ENCODE assay signal across 9 mouse cellular contexts in the genomic region with DNA sequence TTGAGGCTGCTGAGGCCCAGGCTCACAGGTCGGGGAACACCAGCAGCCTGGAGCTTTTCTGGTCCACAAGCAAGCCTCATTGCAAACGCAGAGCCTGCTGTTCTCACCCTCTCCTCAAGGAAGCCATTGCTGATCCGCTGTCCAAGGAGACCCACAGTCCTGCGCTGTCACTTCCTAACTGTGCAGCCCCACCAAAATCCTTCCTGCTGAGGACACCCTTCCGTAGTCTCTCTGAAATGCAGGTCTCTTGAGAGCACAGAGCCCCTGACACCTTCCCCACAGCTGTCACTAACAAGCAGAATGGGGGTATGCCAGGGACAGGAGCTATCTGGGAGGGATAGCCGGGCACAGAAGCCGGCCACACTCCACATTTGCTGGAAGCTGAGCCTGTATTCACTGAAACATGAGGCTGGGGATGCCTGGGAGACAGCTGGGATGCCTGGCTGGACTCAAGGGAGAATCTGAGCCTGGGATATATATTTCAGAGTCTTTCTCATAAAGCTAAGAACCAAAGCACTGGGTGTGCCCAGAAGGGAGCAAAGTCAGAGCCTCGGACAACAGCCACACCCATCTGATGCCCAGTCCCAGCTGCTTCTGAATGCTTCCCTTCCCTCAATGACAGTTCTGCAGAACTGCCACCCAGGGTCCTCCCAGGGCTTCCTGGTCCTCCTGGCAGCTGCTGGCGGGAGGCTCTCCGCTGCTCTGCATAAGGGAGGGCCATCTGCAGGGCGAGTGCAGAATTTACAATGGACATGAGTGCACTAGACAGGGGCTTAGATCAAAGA.
DNase-seq lines count a peak whose midpoint lies in the region; ATAC-seq and TF ChIP-seq lines count a peak whose summit lies in the region.
"Had no signal": no experiment of that assay in that cellular context is flagged by ENCODE, and none has a peak within 500 bp of the region (broad histone marks: within the 10 kb centered on the region; RNA-seq: fewer than 3 reads in every experiment).

No protein-coding gene starts in this region.

- peak; percentile 67 for ATAC-seq in hindbrain, embryonic 11.5 days (ENCODE audit: low FRiP score)
- peak; percentile 79 for ATAC-seq in limb, embryonic 14.5 days (ENCODE audit: low FRiP score, low read depth)
- ATAC-seq in neural tube, embryonic 14.5 days (ENCODE audit: low read depth): peak; percentile 53; the same call in 1 of the 2 replicates
- ATAC-seq: Patski had no signal

- peaks cover 3% of the 10 kb centered on the region; the same call in 1 of the 2 replicates for H3K4me1 ChIP-seq in hindbrain, embryonic 11.5 days (replicated peaks; ENCODE audit: control insufficient read depth, insufficient read depth, low read length)
- peaks cover 34% of the 10 kb centered on the region for H3K4me1 ChIP-seq in limb, embryonic 14.5 days (ENCODE audit: control insufficient read depth, insufficient read depth, low read length)
- peaks cover 9% of the 10 kb centered on the region; the same call in 1 of the 2 replicates for H3K4me1 ChIP-seq in neural tube, embryonic 14.5 days (ENCODE audit: control insufficient read depth, insufficient read depth, low read length)

- DNase-seq in left cerebral cortex, postnatal 4 days: peak; percentile 59
- DNase-seq in left cerebral cortex, postnatal 25 days (ENCODE audit: low spot score in 2 of 2): no peak
- peak; percentile 33 for DNase-seq in embryo, embryonic 9.5 days (ENCODE audit: extremely low spot score)
- DNase-seq in hindbrain, embryonic 11.5 days (ENCODE audit: low spot score): peak; percentile 52
- peak; percentile 49 for DNase-seq in limb, embryonic 14.5 days (ENCODE audit: low spot score)
- DNase-seq in layer of hippocampus, postnatal 36 days: no peak
- no peak for DNase-seq in thymus, postnatal 36 days

- no peak overlapping the region for H3K9ac ChIP-seq in hindbrain, embryonic 11.5 days (ENCODE audit: low read depth, low read length)
- no peak overlapping the region for H3K9ac ChIP-seq in limb, embryonic 14.5 days (ENCODE audit: low read depth, low read length, severe bottlenecking)
- no peak overlapping the region for H3K9ac ChIP-seq in neural tube, embryonic 14.5 days (replicated peaks; ENCODE audit: low read depth, low read length)

- no peak overlapping the region; the same call in 1 of the 2 replicates for H3K27ac ChIP-seq in hindbrain, embryonic 11.5 days (ENCODE audit: low read depth, low read length)
- H3K27ac ChIP-seq in limb, embryonic 14.5 days (replicated peaks; ENCODE audit: low read depth, low read length): peak overlapping the region; percentile 61; the same call in 1 of the 2 replicates
- H3K27ac ChIP-seq in neural tube, embryonic 14.5 days (ENCODE audit: low read depth, low read length): no peak overlapping the region; the same call in 1 of the 2 replicates

- no peak overlapping the region for H3K4me3 ChIP-seq in hindbrain, embryonic 11.5 days (ENCODE audit: low read depth, low read length)
- no peak overlapping the region for H3K4me3 ChIP-seq in limb, embryonic 14.5 days (replicated peaks; ENCODE audit: low read length)
- H3K4me3 ChIP-seq in neural tube, embryonic 14.5 days (ENCODE audit: low read depth, low read length): no peak overlapping the region

- WGBS in hindbrain, embryonic 11.5 days: 45% methylated on average over 11 of the region's 11 CpGs
- 37% methylated on average over 11 of the region's 11 CpGs for WGBS in limb, embryonic 14.5 days
- WGBS in neural tube, embryonic 14.5 days: 39% methylated on average over 11 of the region's 11 CpGs

- H3K27me3 ChIP-seq in hindbrain, embryonic 11.5 days (ENCODE audit: control insufficient read depth, insufficient read depth, low read length): no peaks in the 10 kb centered on the region
- H3K27me3 ChIP-seq in limb, embryonic 14.5 days (ENCODE audit: control insufficient read depth, insufficient read depth, low read length): no peaks in the 10 kb centered on the region
- H3K27me3 ChIP-seq in neural tube, embryonic 14.5 days (ENCODE audit: control insufficient read depth, insufficient read depth, low read length): no peaks in the 10 kb centered on the region
- H3K27me3 ChIP-seq: Patski had no signal

- H3K4me2 ChIP-seq in hindbrain, embryonic 11.5 days (replicated peaks; ENCODE audit: low read depth, low read length): no peak overlapping the region
- no peak overlapping the region for H3K4me2 ChIP-seq in limb, embryonic 14.5 days (replicated peaks; ENCODE audit: low read depth, low read length, severe bottlenecking)
- no peak overlapping the region for H3K4me2 ChIP-seq in neural tube, embryonic 14.5 days (ENCODE audit: low read depth, low read length)

- no peaks in the 10 kb centered on the region for H3K36me3 ChIP-seq in hindbrain, embryonic 11.5 days (ENCODE audit: control insufficient read depth, insufficient read depth, low read length)
- no peaks in the 10 kb centered on the region for H3K36me3 ChIP-seq in limb, embryonic 14.5 days (ENCODE audit: control insufficient read depth, insufficient read depth, low read length)
- no peaks in the 10 kb centered on the region for H3K36me3 ChIP-seq in neural tube, embryonic 14.5 days (ENCODE audit: control insufficient read depth, insufficient read depth, low read length)

- TF ChIP-seq POLR2A in limb, embryonic 14.5 days (IDR thresholded peaks at IDR 0.05; ENCODE audit: borderline replicate concordance, extremely low read depth, insufficient read depth, insufficient read length): no peak

- H3K9me3 ChIP-seq in hindbrain, embryonic 11.5 days (ENCODE audit: control insufficient read depth, low read length): no peaks in the 10 kb centered on the region
- no peaks in the 10 kb centered on the region for H3K9me3 ChIP-seq in limb, embryonic 14.5 days (ENCODE audit: control insufficient read depth, low read length)
- no peaks in the 10 kb centered on the region for H3K9me3 ChIP-seq in neural tube, embryonic 14.5 days (ENCODE audit: control insufficient read depth, low read length)

- intact Hi-C loops in left cerebral cortex, postnatal 4 days (cut with DNase I): no loop called here
- intact Hi-C loops in left cerebral cortex, postnatal 25 days (cut with DNase I): no loop called here

Comparison
In these comparisons a context has a peak if more than half of its experiments do, and no peak if none do; other contexts are left out.
1. DNase-seq: peak in left cerebral cortex, postnatal 4 days (single experiment), embryo, embryonic 9.5 days (single experiment), hindbrain, embryonic 11.5 days (single experiment) and limb, embryonic 14.5 days (single experiment); none in left cerebral cortex, postnatal 25 days (0 of 2), layer of hippocampus, postnatal 36 days (0 of 2) and thymus, postnatal 36 days (0 of 2).
2. Peak in every context shown above with its lines, with median percentiles within 50 percentile points of each other: ATAC-seq.